Mouse (Mus musculus): ENCODE data around the gene Scn8a.

Gene Scn8a

GRCm38 (mm10) chr15:101075150-101075549 is 205.5 kb downstream of the Scn8a start:
- no peak for DNase-seq

- no peak for DNase-seq
Observed at GRCm38 (mm10) chr15:101075656-101076055, 206.0 kb downstream of the Scn8a start.

GRCm38 (mm10) chr15:101076071-101077000 is 206.7 kb downstream of the Scn8a start:
- DNase-seq = no peak

GRCm38 (mm10) chr15:101077001-101077812 is 207.5 kb downstream of the Scn8a start:
- DNase-seq = no peak

- no peak for DNase-seq
Observed at GRCm38 (mm10) chr15:101077813-101078730, 208.4 kb downstream of the Scn8a start, which contains the start of gene Fignl2. TSS of gene Fignl2 (minus strand) at chr15:101078567.

- DNase-seq = peak; percentile 38 to 50
Observed at GRCm38 (mm10) chr15:101078731-101079156, 209.1 kb downstream of the Scn8a start.

GRCm38 (mm10) chr15:101080031-101080520 is 210.4 kb downstream of the Scn8a start:
- no peak for DNase-seq

- no peak for DNase-seq
Observed at GRCm38 (mm10) chr15:101081035-101081548, 211.4 kb downstream of the Scn8a start.

GRCm38 (mm10) chr15:101082236-101082635 is 212.6 kb downstream of the Scn8a start:
- DNase-seq = no peak

GRCm38 (mm10) chr15:101084499-101084898 is 214.8 kb downstream of the Scn8a start:
- no peak for DNase-seq

- DNase-seq = no peak
Observed at GRCm38 (mm10) chr15:101086451-101086850, 216.8 kb downstream of the Scn8a start.

- no peak for DNase-seq
Observed at GRCm38 (mm10) chr15:101086956-101087355, 217.3 kb downstream of the Scn8a start.

GRCm38 (mm10) chr15:101088291-101088690 is 218.6 kb downstream of the Scn8a start:
- no peak for DNase-seq

GRCm38 (mm10) chr15:101091551-101091950 is 221.9 kb downstream of the Scn8a start:
- no peak for DNase-seq

- no peak for DNase-seq
Observed at GRCm38 (mm10) chr15:101092121-101092828, 222.6 kb downstream of the Scn8a start.

- DNase-seq = peak in 1 of 2 experiments; percentile 24
Observed at GRCm38 (mm10) chr15:101092829-101093648, 223.4 kb downstream of the Scn8a start.

- no peak for DNase-seq
Observed at GRCm38 (mm10) chr15:101093988-101094387, 224.3 kb downstream of the Scn8a start.

GRCm38 (mm10) chr15:101094979-101095378 is 225.3 kb downstream of the Scn8a start:
- DNase-seq = no peak

- DNase-seq = no peak
Observed at GRCm38 (mm10) chr15:101095392-101095791, 225.7 kb downstream of the Scn8a start.
